Mouse (Mus musculus): ENCODE measurements at regions not wholly inside any gene's neighbourhood (a gene's known extent, or its start where the extent isn't known, plus 50 kb on each side); places are given as distances from the start of the nearest gene placed in this dataset.

DNA sequence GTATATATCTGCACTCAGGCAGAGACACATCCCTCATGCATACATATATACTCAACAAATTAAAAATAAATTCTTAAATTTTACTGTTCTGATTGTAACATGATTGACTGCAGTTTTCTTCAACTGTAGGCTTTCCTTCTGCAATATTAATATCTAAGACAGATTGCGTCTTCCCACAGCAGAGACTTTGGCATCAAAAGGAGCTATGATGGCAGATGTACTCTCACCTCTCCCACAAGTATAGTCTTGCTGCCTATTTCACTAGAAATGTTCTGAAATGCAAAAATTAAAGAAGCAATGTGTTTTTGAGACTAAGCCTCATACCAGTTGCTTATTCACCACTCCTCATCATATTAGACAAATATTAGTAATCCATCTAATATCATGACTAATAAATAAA lies 356.5 kb downstream of the Dnah5 start:
- DNase-seq: no peak

DNA sequence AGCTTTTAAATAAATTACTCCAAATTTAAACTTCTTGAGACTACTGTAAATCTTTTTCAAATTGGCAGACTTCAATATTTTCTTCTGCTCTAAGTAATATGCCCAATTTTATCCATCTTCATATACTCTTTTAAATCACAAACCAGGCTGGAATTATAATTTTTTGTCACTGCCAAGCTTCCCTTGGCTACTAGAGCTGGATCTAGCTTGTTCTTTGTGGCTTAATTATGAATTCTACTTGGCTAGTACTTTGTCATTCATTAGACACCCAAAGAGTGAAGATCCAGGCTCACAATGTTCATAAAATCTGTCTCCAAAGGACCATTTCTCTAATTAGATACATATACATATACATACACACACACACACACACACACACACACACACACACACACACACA lies 391.7 kb downstream of the Dnah5 start:
- DNase-seq: no peak

DNA sequence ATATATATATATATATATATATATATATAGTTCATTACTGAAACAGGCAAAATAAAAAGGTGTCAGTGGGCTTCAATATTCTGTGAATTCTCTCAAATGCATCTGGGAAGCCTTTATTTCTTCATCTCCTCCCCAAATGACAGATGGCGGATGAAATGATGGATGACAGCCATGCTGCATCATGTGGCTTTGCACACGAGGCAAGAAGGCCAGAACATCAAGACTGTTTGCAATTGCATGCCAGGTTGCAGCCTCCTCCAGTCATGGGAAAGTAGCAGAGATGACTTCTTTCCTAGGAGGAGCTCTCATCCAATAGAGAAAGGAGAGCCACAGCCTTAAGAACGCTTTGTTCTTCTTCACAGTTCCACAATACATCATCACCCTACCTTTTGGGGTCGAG lies 392.2 kb downstream of the Dnah5 start:
- DNase-seq: no peak

DNA sequence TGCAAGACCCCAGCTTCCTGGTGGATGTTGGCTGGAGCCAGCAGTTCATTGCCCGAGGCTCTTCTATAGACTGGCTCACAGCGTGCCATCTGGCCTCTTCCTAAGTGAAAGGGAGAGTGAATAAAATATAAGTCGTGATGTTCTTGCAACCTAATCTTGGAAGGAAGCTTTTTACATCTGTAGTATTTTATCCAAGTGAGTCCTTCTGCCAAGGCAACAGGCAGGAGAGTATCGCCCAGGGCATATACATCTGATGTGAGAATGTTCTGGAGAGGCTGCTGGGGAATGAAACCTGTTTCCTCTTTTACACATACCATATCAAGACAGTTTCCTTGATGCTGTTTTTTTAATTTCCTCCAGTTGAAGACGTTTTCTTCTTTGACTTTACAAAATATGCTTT lies 396.6 kb downstream of the Dnah5 start:
- no peak for DNase-seq

DNA sequence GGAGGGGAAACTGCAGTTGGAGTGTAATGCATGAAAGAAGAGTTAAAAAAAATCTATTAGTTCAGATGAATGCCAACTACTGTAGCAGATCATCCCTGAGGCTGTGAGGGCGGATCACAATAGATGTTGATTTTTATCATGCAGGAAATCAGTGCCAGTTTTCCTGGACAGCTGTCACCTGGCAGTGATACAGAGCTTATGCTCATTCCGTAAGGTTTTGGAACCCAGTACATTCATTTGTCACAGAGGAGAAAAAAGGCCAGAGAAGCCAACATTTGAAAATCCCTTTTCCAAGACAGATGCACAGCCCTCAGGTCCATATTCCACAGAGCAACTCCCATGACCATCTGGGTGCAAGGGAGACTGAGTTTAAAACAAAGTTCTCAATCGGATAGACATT lies 412.1 kb downstream of the Dnah5 start:
- no peak for DNase-seq

DNA sequence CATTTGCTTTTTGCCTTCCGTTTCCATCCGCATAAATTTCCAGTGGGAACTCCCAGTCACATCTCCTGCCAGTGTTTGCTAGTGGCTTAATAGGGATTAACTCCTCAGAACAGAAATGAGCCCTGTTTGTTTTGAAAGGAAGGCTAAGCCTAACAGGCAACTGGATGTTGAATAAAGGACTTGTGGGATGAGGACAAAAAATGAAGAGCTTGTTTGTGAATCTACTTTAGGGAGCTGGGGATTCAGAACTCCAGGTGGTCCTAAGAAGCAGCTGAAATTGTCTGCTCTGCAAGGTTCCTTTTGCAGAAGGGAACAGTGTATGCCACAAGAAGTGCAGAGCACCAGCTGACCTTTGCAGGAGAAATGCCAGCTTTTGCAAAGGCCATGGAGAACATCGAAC lies 436.8 kb downstream of the Dnah5 start:
- DNase-seq: no peak

DNA sequence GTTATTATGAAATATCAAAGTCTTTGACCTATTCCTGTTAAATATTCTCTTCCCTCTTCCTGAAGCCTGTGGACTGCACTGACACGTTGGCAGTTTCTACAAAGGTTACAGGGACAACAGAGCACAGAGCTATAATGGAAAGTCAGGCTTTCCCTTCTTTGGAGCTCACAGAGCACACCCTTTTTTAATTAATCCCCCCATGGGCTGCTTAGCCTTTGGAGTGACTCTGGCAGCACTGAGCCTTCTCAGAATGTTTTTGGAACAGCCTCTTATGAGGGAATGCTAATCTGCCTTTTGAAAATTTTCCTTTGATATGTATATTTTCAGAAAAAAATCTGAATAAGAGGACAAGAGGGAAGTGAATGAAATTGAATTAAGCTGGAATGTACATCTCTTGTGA lies 441.6 kb downstream of the Dnah5 start:
- no peak for DNase-seq

DNA sequence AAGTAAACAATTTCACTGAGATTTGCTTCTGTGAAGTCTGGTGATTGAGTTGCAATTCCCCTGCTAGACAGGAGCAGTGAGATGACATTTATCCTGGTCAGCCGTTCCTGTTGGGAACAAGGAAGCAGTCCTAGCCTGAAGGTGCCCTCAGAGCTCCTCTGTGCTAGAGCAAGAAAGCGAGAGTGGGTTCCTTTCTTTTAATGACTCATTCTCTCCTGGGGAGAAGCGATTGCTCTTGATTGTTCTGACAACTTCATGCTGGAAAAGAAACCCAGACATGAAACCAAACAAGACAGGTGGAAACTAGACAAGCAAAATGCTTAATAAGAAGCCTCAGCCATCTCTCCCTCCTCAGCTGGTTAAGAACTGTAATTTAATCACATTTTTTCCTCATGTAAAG lies 450.4 kb downstream of the Dnah5 start:
- DNase-seq: no peak

DNA sequence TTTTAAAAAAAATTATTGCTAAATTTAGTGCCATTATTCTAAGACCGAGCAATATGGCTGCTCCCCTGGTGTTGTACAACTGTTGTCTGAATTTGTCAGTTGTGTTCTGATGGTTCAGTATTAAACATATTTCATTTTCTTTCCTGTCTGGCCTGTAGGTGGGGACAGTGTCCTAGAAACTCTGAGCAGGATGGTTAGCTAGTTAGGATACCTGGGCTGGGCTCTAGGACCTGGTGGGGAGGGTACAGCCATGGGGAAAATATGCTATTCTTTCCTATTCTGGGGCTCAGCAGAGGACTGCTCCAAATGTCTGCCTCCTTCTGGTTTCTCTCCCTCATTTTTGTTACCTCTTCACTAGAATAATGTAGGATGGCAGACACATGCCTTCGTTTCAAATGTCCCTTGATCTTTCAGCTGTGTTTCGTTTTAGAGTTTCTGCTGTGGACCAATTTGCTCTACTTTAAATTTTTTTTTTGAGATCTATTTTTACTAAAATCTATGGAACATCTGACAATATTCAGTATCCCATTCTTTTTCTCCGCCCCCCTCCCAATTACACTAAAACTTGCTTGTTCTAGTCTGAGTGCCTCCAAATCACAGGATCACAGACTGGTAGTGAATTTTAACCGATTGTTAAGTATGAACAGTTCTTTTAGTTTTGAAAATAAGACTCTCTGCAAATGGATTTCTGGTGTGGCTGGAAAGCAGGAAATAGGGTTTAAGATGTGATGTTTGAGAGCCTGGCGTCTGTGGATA lies 460.5 kb downstream of the Dnah5 start:
- DNase-seq: peak; percentile 7
